Mouse (Mus musculus): ENCODE results near the gene Bicc1.

DNA sequence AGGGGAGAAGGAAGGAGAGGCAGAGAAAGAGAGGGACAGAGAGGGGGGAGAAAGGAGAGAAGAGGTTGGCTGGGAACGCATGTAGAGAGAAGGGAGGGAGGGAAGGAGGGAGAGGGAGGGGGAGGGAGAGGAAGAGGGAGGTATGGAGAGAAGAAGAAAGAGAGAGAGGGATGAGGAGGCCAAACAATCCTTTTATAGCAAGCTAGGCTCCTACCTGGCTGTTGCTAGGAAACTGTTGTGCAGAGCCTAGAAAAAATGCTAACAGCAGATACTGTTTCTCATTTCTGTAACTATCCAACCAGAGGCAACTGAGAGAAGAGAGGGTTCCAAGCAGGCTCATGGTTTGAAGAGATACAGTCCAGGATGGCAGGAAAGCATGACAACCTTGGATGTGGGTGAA lies 239.6 kb downstream of the Bicc1 start:
- TF ChIP-seq CTCF (IDR thresholded peaks at IDR 0.05; ENCODE audit: control insufficient read depth, insufficient read depth, low read length) (no peak), POLR2A (IDR thresholded peaks at IDR 0.05; ENCODE audit: borderline replicate concordance, control insufficient read depth, low read depth, low read length) (no peak)
